Mouse (Mus musculus): ENCODE data around the gene Hic2.
"Not testable (repeated sequence)": the region's sequence is repeated elsewhere in the genome, so short reads cannot be mapped to it uniquely, and the experiment has no call there.

Gene Hic2

DNA sequence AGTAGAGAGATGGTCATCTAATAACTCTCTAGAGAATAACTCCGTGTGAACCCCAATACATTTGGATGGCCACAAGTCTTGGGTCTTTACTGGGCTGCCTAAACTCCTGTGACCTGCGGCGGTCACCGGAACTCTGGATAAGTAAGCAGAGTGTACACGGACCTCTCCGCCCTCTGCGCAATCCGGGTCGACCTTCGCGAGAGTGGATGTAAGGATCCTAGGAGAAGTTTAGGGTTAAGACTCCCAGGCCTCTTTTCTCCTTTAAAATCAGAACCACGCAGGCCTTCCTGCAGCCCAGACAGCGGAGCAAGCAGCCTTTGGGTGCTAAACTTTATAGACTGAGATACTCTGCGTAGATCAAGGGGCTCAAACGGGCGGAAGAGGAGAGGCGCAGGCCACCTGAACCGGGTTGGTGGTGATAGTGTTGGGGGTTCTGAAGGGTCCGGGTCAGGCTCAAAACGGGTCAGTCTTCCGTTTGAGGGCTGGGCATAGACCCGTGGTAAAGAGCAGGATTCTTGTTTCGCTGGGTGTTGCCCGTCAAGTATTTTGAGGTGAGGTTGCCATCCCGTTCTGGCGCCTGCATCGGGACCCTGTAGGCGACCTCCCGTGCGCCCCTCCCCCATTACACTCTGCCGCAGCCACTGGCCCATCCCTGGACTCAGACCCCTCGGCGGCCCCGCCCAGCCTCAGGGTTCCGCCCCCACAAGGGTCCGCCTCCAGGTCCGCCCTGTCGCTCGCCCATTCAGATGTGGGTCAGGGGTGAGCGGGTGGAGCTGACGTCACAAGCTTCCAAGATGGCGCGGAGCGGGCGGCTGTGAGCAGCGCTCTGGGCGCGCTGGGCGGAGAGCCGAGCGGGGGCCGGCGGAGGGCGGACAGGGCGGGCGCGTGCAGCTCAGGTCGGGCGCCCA lies at the start of gene Hic2:
Hic2 (plus strand) TSS at position 779 of the 908 bp plus-strand sequence.
- in situ Hi-C loops (cut with MboI): no loop called here

- in situ Hi-C loops (cut with MboI): no loop called here
Observed at GRCm38 (mm10) chr16:17185475-17185874, 47.9 kb upstream of the Hic2 start.

- in situ Hi-C loops (cut with MboI): no loop called here
Observed at GRCm38 (mm10) chr16:17193823-17194222, 39.5 kb upstream of the Hic2 start.

- in situ Hi-C loops (cut with MboI): loop anchor here (5.0 kb wide), 2 partner anchors 68 to 82 kb away; partner anchors contain the start of gene Sdf2l1
Observed at GRCm38 (mm10) chr16:17200121-17200952, 33.0 kb upstream of the Hic2 start.

- in situ Hi-C loops (cut with MboI): loop anchor here (5.0 kb wide), 2 partner anchors 69 to 81 kb away; partner anchors contain the start of gene Sdf2l1
Observed at GRCm38 (mm10) chr16:17200953-17201707, 32.2 kb upstream of the Hic2 start.

- in situ Hi-C loops (cut with MboI): loop anchor here (5.0 kb wide), 2 partner anchors 70 to 80 kb away; partner anchors contain the start of gene Sdf2l1
Observed at GRCm38 (mm10) chr16:17201977-17202376, 31.4 kb upstream of the Hic2 start.

GRCm38 (mm10) chr16:17202549-17202948 lies 30.8 kb upstream of the Hic2 start, which contains the start of gene Ube2l3:
TSS of gene Ube2l3 (minus strand) at chr16:17202649.
- in situ Hi-C loops (cut with MboI): loop anchor here (5.0 kb wide), 2 partner anchors 70 to 80 kb away; partner anchors contain the start of gene Sdf2l1

- in situ Hi-C loops (cut with MboI): loop anchor here (5.0 kb wide), 2 partner anchors 73 to 77 kb away; partner anchors contain the start of gene Sdf2l1
Observed at GRCm38 (mm10) chr16:17204990-17205389, 28.4 kb upstream of the Hic2 start.

DNA sequence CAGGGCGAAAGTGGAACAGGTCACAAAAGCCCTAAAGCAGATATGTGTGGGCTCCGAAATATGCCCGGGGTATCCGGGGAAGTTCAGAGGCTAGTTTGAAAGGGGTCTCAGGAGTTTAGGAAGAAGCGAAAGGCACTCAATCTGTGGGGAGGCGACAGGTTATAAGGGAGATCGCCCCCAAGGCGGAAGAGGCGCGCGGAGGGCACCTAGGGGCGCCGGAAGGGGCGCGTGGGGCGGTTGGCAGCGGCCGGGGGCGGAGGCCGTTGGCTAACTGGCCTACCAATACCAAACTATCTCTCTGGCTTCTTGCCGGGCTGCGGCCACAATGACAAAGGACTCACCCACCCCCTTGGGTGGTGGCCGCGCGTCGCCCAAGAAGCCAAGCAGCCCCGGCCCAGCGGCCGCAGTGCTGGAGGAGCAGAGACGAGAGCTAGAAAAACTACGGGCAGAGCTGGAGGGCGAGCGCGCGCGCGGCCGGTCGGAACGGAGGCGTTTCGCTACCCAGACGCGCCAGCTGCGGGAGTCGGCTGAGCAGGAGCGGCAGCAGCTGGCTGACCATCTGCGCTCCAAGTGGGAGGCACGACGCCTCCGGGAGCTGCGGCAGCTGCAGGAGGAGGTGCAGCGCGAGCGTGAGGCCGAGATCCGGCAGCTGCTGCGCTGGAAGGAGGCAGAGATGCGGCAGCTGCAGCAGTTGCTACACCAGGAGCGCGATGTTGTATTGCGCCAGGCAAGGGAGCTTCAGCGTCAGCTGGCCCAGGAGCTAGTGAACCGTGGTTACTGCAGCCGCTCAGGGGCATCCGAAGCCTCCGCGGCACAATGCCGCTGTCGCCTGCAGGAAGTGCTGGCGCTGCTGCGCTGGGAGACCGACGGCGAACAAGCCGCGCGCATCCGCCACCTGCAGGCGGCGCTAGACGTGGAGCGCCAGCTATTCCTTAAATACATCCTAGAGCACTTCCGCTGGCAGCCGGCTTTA lies 24.7 kb upstream of the Hic2 start, which contains the start of gene Rimbp3:
Rimbp3 (plus strand) TSS at position 215 of the 973 bp plus-strand sequence.
- in situ Hi-C loops (cut with MboI): no loop called here

DNA sequence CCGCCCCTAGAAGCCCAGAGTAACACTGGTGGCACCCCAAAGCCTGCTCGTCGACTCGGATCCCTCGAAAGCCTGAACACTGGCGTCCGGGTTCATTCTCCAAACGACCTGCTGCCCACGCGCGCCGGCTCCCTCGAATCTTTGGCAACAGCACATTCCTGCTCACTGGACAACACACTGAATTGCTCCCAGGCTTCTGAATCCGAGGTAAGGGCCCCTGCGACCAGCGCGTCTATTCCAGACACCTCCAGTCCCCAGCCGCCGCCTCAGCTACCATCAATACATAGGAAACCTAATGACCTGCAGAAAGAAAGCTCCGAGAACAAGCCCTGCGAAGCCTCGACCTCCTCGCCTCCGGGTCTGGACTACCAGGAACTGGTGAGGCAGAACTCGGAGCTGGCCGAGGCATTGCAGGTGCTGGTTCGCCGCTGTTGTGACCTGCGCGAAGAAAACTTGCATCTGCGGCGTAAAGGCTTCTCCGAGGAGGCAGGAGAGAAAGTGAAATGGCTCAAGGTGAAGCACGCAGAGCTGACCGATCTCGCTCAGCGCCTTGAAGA lies 23.9 kb upstream of the Hic2 start:
- in situ Hi-C loops (cut with MboI): no loop called here

DNA sequence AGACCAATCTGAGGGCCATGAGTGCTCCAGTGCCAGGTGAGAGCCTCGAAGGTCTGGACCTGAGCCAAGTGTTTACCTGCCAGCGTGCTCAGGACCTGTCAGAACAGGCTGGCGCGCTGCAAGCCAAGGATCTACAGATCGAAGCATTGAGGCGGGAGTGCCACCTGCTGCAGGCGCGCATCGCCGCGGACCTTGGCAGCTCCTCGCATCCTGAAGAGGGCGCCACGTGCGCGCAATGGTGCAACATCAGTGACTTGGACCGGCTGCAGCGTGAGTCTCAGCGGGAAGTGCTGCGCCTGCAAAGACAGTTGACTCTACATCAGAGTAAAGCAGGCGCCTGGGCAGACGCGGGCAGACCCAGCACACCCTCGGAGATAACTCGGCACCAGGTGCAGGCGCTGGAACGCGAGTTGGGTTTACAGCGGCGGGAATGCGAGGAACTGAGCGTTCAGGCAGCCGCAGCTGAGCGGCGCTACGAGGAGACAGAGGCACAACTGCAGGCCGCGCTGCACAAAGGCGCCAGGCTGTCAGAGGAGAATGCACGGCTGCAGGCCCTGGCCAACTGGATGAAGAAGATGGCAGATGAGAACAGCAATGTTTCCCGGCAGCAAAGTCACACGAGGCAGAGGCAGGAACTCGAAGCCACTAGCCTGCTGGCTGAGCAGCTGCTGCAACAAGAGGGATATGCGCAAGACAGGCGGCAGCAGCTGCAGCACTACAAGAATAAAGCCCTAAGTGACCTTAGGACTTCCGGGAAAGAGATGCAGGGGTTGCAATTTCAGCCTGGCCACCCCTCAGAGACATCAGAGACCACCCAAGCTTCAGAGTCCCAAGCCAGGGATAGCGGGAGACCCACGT lies 23.2 kb upstream of the Hic2 start:
- in situ Hi-C loops (cut with MboI): no loop called here

DNA sequence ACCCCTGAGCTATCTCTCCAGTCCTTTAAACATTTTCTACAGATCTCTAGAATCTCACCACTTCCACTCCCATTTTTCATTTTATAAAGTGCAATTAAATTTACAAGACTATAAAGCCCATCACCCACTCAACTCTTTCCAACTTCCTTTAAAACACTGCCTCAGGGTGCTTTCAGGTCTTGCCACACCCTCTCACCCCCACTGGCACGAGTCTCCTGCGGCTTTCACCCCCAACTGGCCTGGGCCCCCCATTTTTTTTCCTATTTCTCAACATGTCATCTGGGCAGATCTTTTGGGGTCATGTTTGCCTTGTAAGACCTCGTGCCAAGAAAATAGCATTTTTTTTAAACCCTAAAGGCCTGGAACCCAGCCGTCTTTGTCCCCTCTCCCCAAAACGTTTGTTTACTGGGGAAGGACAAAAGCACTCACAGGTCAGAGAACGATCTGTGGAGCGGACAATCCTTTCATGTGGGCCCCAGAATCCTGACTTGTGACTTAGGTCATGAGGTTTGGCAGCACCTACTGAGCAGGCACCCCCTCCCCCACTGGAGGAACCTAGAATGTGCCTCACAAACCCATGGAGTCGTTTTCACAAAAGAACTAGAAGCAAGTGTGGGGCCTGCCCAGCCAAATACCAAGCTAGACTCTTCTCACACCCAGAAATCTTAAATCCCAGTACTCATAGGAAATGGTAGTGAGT lies 16.3 kb upstream of the Hic2 start:
- in situ Hi-C loops (cut with MboI): no loop called here

DNA sequence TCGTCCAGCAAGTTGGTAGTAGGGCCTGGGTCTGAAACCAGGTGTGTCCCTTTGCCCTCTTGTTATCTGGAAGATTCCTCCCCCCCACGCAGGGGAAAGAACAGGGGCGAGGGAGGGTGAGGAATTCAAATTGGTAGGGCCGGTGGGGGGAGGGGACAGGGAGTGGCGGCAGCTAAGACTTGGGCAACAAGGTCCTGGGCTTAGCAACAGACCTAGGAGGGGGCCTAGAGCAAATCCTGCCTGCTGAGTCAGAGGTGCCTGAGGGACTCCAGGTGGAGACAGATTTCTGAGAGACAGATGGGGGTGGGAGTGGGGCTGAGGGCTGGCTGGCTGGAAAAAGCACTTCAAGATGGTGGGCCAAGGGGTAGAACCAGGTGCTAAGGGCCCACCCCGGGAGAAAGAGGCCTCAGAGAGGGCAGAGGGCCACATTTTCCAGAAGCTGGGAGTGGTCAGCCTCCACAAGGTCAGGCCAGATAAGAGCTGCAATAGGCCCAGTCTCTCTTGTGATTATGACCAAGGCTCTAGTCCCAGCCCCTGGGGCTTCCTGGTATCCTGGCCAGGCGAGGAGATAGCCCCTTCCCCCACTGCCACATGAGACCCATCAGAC lies 13.1 kb upstream of the Hic2 start:
- in situ Hi-C loops (cut with MboI): no loop called here

- in situ Hi-C loops (cut with MboI): no loop called here
Observed at GRCm38 (mm10) chr16:17222197-17222596, 11.2 kb upstream of the Hic2 start.

DNA sequence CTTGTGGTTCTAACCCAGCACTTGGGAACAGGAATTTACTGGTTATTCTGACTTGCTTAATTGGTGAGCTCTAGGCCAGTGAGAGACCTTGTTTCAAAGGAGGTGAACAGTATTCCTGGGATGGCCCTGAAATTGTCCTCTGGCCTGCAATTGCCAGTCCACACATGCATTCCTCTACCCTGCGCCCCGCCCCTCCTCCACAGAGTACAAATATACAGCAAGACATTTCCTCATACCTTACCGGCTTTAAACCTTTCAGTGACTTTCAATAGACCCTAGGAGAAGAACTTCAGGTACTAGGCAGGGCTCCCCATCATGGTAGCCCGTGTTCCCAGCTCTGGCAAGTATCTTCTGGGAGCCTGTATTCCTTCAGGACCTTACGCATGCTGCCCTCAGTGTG lies 7.8 kb upstream of the Hic2 start:
- in situ Hi-C loops (cut with MboI): no loop called here

- in situ Hi-C loops (cut with MboI): no loop called here
Observed at GRCm38 (mm10) chr16:17226496-17226895, 6.9 kb upstream of the Hic2 start.

- in situ Hi-C loops (cut with MboI): not testable (repeated sequence)
Observed at GRCm38 (mm10) chr16:17231523-17231922, 1.8 kb upstream of the Hic2 start.
